Mouse (Mus musculus): Measurements from ENCODE around the gene Olfr963.

DNA sequence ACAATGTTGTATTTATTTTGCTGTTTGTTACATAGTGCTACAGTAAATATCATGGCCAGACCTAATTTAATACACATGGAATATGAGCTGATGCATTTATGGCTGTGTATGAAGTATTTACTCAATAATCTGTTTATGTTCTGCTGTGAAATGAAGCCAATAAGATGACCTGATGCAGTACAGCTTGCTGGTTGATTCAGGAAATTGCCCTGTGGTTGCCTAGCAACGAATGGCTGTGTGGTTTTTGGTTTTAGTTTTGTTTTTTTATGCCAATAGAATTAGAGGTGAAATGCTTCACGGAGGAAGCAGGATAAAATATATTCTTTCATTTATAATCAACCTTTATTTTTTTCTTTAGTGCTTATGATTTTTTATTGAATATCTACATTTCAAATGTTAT is 12.3 kb downstream of the Olfr963 start:
- TF ChIP-seq CTCF (conservative IDR thresholded peaks at IDR 0.05; ENCODE audit: insufficient read depth, insufficient read length, low read depth, low read length): no peak
- no peak for TF ChIP-seq POLR2A (IDR thresholded peaks at IDR 0.05; ENCODE audit: low read depth, low read length)

All from kidney, adult 2 months (tissue).